Mouse (Mus musculus): Measurements from ENCODE around the gene Gadd45g. TPM values are rescaled to one million over a fixed set of nuclear protein-coding genes. Genes with fewer than 3 reads are reported as not detected.
A peak's percentile ranks its signal among the peaks of the same experiment; 100 is the strongest.

Gadd45g gene
- polyA plus RNA-seq, 1 experiment from 2014 or later, result 256 TPM

DNA sequence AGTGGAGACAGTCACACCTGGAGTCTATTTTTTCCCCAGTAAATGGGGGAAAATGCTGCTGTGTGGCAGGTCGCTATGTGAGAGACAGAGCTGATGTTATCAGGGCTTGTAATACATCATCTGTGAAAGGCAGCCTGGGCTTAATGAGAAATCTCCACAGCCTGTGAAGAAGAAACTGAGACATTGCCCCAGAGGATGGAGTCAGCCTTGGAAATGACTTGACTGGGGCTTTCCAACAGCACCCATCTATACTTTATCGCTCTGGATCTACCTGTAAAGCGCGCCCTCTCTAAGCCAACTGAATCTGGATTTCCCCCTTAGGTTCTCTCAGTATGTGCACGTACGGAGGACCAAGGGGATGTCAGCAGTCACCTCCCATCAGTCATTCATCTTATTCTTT is 31.8 kb upstream of the Gadd45g start:
- Histone ChIP-seq H3K4me1 (ENCODE audit: control insufficient read depth, insufficient read depth, low read length) (peaks cover 4% of the 10 kb centered on the region; the same call in 1 of the 2 replicates), H3K9me3 (ENCODE audit: control insufficient read depth, low read length) (no peaks in the 10 kb centered on the region), H3K4me2 (no peak overlapping the region), H3K36me3 (ENCODE audit: control insufficient read depth, insufficient read depth, low read length) (no peaks in the 10 kb centered on the region), H3K27me3 (ENCODE audit: control insufficient read depth, insufficient read depth, low read length) (no peaks in the 10 kb centered on the region), H3K27ac (ENCODE audit: low read depth, low read length) (no peak overlapping the region), H3K4me3 (ENCODE audit: low read depth, low read length) (no peak overlapping the region), H3K9ac (ENCODE audit: low read length) (no peak overlapping the region)
- no peak for DNase-seq (ENCODE audit: low spot score, missing footprints)
- WGBS, result 92% methylated on average over 6 of the region's 6 CpGs
- ATAC-seq (ENCODE audit: low FRiP score), result no peak

DNA sequence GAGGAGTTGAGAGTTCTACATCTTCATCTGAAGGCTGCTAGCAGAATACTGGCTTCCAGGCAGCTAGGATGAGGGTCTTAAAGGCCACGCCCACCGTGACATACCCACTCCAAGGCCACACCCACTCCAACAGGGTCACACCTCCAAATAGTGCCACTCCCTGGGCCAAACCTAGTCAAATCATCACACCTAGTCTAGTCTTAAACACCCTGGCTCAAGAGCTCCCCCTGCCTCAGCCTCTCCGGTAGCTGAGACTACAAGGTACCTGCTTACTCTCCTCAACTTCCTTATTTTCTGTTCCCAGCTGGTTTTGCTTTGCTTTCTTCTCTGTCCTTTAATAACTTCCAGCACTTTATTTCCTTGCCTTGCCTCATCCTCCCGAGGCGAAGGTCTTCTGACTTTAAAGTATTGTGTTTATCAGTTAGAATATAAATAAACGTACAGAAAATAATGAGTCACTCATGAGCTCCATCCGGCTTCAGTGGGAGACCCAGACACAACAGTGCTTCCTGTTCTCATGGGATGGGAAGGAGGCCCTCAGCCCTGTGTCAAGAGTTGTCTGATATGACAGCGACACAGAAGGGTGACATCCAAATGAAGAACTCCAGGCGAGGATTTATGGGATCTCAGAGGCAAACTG is 30.5 kb upstream of the Gadd45g start:
- Histone ChIP-seq H3K9me3 (ENCODE audit: control insufficient read depth, low read length) (no peaks in the 10 kb centered on the region), H3K27ac (ENCODE audit: low read depth, low read length) (no peak overlapping the region), H3K4me2 (no peak overlapping the region), H3K4me3 (ENCODE audit: low read depth, low read length) (no peak overlapping the region), H3K36me3 (ENCODE audit: control insufficient read depth, insufficient read depth, low read length) (no peaks in the 10 kb centered on the region), H3K9ac (ENCODE audit: low read length) (no peak overlapping the region), H3K27me3 (ENCODE audit: control insufficient read depth, insufficient read depth, low read length) (no peaks in the 10 kb centered on the region), H3K4me1 (ENCODE audit: control insufficient read depth, insufficient read depth, low read length) (peaks cover 4% of the 10 kb centered on the region; the same call in 1 of the 2 replicates)
- DNase-seq (ENCODE audit: low spot score, missing footprints), result peak; percentile 49
- WGBS, result 77% methylated on average over 9 of the region's 9 CpGs
- no peak for ATAC-seq (ENCODE audit: low FRiP score)

DNA sequence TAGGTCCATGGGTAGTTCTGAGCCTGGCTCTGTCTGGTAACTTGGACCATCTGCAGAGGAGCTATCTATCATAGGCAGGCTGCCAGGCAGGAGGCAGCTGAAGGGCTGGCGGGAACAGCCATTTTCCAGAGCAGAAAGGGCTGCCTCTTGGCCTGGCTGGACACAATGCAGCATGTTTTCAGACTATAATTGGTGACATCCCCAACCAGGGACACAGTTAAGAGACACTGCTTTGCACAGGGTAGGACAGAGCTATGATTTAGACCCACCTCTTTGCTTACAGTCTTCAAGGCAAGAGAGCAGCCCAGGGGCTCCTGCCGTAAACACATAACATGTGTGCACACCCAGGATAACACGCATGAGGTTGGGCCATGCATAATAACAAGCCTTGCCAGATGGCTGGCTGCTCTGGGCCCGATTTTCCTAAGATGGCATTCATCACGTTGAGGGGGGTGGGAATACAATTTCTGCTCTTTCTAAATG is 29.9 kb upstream of the Gadd45g start:
- DNase-seq (ENCODE audit: low spot score, missing footprints) (peak; percentile 70), ATAC-seq (ENCODE audit: low FRiP score) (no peak)
- Histone ChIP-seq H3K9ac (ENCODE audit: low read length) (no peak overlapping the region), H3K4me2 (no peak overlapping the region), H3K36me3 (ENCODE audit: control insufficient read depth, insufficient read depth, low read length) (no peaks in the 10 kb centered on the region), H3K4me1 (ENCODE audit: control insufficient read depth, insufficient read depth, low read length) (peaks cover 4% of the 10 kb centered on the region; the same call in 1 of the 2 replicates), H3K9me3 (ENCODE audit: control insufficient read depth, low read length) (no peaks in the 10 kb centered on the region), H3K27ac (ENCODE audit: low read depth, low read length) (no peak overlapping the region), H3K4me3 (ENCODE audit: low read depth, low read length) (no peak overlapping the region), H3K27me3 (ENCODE audit: control insufficient read depth, insufficient read depth, low read length) (no peaks in the 10 kb centered on the region)
- WGBS, result 80% methylated on average over 5 of the region's 5 CpGs

GRCm38 (mm10) chr13:51818170-51818943 is 28.1 kb upstream of the Gadd45g start:
- H3K36me3 ChIP-seq (ENCODE audit: control insufficient read depth, insufficient read depth, low read length), result no peaks in the 10 kb centered on the region
- no peak overlapping the region for H3K4me3 ChIP-seq (ENCODE audit: low read depth, low read length)
- no peak overlapping the region for H3K4me2 ChIP-seq
- peaks cover 4% of the 10 kb centered on the region; the same call in 1 of the 2 replicates for H3K4me1 ChIP-seq (ENCODE audit: control insufficient read depth, insufficient read depth, low read length)
- no peaks in the 10 kb centered on the region for H3K9me3 ChIP-seq (ENCODE audit: control insufficient read depth, low read length)
- no peak for ATAC-seq (ENCODE audit: low FRiP score)
- peak; percentile 26 for DNase-seq (ENCODE audit: low spot score, missing footprints)
- H3K27me3 ChIP-seq (ENCODE audit: control insufficient read depth, insufficient read depth, low read length), result no peaks in the 10 kb centered on the region
- H3K27ac ChIP-seq (ENCODE audit: low read depth, low read length), result no peak overlapping the region
- H3K9ac ChIP-seq (ENCODE audit: low read length), result no peak overlapping the region
- 81% methylated on average over 6 of the region's 6 CpGs for WGBS

GRCm38 (mm10) chr13:51818944-51819326 is 27.5 kb upstream of the Gadd45g start:
- H3K4me3 ChIP-seq (ENCODE audit: low read depth, low read length), result no peak overlapping the region

GRCm38 (mm10) chr13:51819351-51819750 is 27.1 kb upstream of the Gadd45g start:
- no peak for ATAC-seq (ENCODE audit: low FRiP score)
- H3K9ac ChIP-seq (ENCODE audit: low read length), result no peak overlapping the region
- no peak overlapping the region for H3K27ac ChIP-seq (ENCODE audit: low read depth, low read length)
- H3K4me3 ChIP-seq (ENCODE audit: low read depth, low read length), result no peak overlapping the region
- DNase-seq (ENCODE audit: low spot score, missing footprints), result no peak
- H3K27me3 ChIP-seq (ENCODE audit: control insufficient read depth, insufficient read depth, low read length), result no peaks in the 10 kb centered on the region
- H3K4me2 ChIP-seq, result no peak overlapping the region
- H3K4me1 ChIP-seq (ENCODE audit: control insufficient read depth, insufficient read depth, low read length), result no peaks in the 10 kb centered on the region
- H3K9me3 ChIP-seq (ENCODE audit: control insufficient read depth, low read length), result no peaks in the 10 kb centered on the region
- no peaks in the 10 kb centered on the region for H3K36me3 ChIP-seq (ENCODE audit: control insufficient read depth, insufficient read depth, low read length)
- WGBS, result 83% methylated on average over 6 of the region's 6 CpGs

More at GRCm38 (mm10) chr13:51818944-51819326, 27.5 kb upstream of the Gadd45g start:
- Histone ChIP-seq H3K27me3 (ENCODE audit: control insufficient read depth, insufficient read depth, low read length) (no peaks in the 10 kb centered on the region), H3K9ac (ENCODE audit: low read length) (no peak overlapping the region), H3K9me3 (ENCODE audit: control insufficient read depth, low read length) (no peaks in the 10 kb centered on the region), H3K4me1 (ENCODE audit: control insufficient read depth, insufficient read depth, low read length) (0 out of 2 replicates have a peak, but pooled peaks cover under 1% of the 10 kb centered on the region), H3K4me2 (no peak overlapping the region), H3K36me3 (ENCODE audit: control insufficient read depth, insufficient read depth, low read length) (no peaks in the 10 kb centered on the region), H3K27ac (ENCODE audit: low read depth, low read length) (no peak overlapping the region)
- peak; percentile 57 for DNase-seq (ENCODE audit: low spot score, missing footprints)
- WGBS, result 71% methylated on average over 3 of the region's 3 CpGs
- no peak for ATAC-seq (ENCODE audit: low FRiP score)

DNA sequence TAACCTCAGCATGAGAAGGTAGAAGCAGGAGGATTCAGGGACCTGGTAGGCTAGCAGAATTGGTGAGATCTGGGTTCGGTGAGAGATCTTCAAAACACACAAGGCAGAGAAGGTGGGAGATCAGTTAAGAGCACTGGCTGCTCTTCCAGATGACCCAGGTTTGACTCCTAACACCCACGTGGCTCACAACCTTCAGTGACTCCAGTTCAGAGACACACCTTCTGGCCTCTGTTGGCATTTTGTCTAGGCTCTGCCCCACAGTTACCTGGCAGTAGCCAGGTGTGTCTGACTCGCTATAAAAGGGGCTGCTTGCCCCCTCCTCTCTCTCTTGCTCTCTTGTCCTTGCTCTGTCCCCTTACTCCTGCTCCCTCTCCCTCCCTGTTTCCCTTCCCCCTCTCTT is 24.5 kb upstream of the Gadd45g start:
- Histone ChIP-seq H3K27me3 (ENCODE audit: control insufficient read depth, insufficient read depth, low read length) (no peaks in the 10 kb centered on the region), H3K9me3 (ENCODE audit: control insufficient read depth, low read length) (no peaks in the 10 kb centered on the region), H3K27ac (ENCODE audit: low read depth, low read length) (no peak overlapping the region), H3K9ac (ENCODE audit: low read length) (no peak overlapping the region), H3K4me1 (ENCODE audit: control insufficient read depth, insufficient read depth, low read length) (no peaks in the 10 kb centered on the region), H3K4me2 (no peak overlapping the region), H3K36me3 (ENCODE audit: control insufficient read depth, insufficient read depth, low read length) (no peaks in the 10 kb centered on the region), H3K4me3 (ENCODE audit: low read depth, low read length) (no peak overlapping the region)
- DNase-seq (ENCODE audit: low spot score, missing footprints) (no peak), ATAC-seq (ENCODE audit: low FRiP score) (no peak)
- WGBS, result 82% methylated on average over 3 of the region's 3 CpGs

GRCm38 (mm10) chr13:51823822-51824495 is 22.5 kb upstream of the Gadd45g start:
- Histone ChIP-seq H3K4me2 (no peak overlapping the region), H3K27ac (ENCODE audit: low read depth, low read length) (no peak overlapping the region), H3K9ac (ENCODE audit: low read length) (no peak overlapping the region), H3K27me3 (ENCODE audit: control insufficient read depth, insufficient read depth, low read length) (no peaks in the 10 kb centered on the region), H3K4me1 (ENCODE audit: control insufficient read depth, insufficient read depth, low read length) (no peaks in the 10 kb centered on the region), H3K36me3 (ENCODE audit: control insufficient read depth, insufficient read depth, low read length) (no peaks in the 10 kb centered on the region), H3K4me3 (ENCODE audit: low read depth, low read length) (no peak overlapping the region), H3K9me3 (ENCODE audit: control insufficient read depth, low read length) (no peaks in the 10 kb centered on the region)
- ATAC-seq (ENCODE audit: low FRiP score), result no peak
- DNase-seq (ENCODE audit: low spot score, missing footprints), result no peak
- WGBS, result 51% methylated on average over 8 of the region's 8 CpGs
